Mouse (Mus musculus) intestine, postnatal 0 days (tissue): ENCODE measurements at regions not wholly inside any gene's neighbourhood (a gene's known extent, or its start where the extent isn't known, plus 50 kb on each side); places are given as distances from the start of the nearest gene placed in this dataset.

Experiments
- ATAC-seq: fragments of 200-750 bp; cut with Nextera tagmentation; 2 replicates; pipeline ENCODE4 v1.8.0; 2017; ENCODE audit warnings: mild to moderate bottlenecking, moderate TSS enrichment, moderate library complexity
- H3K27ac ChIP-seq: fragments of 300-500 bp; sonication (generic); 2 replicates; pipeline ENCODE4 v1.5.1; 2014; ENCODE audit warnings: mild to moderate bottlenecking, low read depth, low read length, moderate library complexity
- H3K27me3 ChIP-seq: fragments of 300-500 bp; sonication (generic); replicated peaks from 2 replicates; pipeline ENCODE4 v1.6.1; 2014; ENCODE audit warnings: low read length, mixed read lengths; ENCODE audit not compliant: control insufficient read depth, insufficient read depth
- H3K36me3 ChIP-seq: fragments of 300-500 bp; sonication (generic); 2 replicates; pipeline ENCODE4 v1.6.1; 2014; ENCODE audit warnings: mild to moderate bottlenecking, moderate library complexity; ENCODE audit not compliant: control insufficient read depth, insufficient read depth
- H3K4me1 ChIP-seq: fragments of 300-500 bp; sonication (generic); replicated peaks from 2 replicates; pipeline ENCODE4 v1.6.1; 2014; ENCODE audit warnings: antibody characterized with exemption, low read length, mixed read lengths; ENCODE audit not compliant: control insufficient read depth, insufficient read depth
- H3K4me2 ChIP-seq: fragments of 300-500 bp; sonication (generic); replicated peaks from 2 replicates; pipeline ENCODE4 v1.6.1; 2014; ENCODE audit warnings: low read depth, mild to moderate bottlenecking, moderate library complexity
- H3K4me3 ChIP-seq: fragments of 300-500 bp; sonication (generic); 2 replicates; pipeline ENCODE4 v1.5.1; 2014; ENCODE audit warnings: low read depth, low read length
- H3K9ac ChIP-seq: fragments of 300-500 bp; sonication (generic); 2 replicates; pipeline ENCODE4 v1.6.1; 2014; ENCODE audit warnings: mild to moderate bottlenecking, low read depth, low read length
- H3K9me3 ChIP-seq: fragments of 300-500 bp; sonication (generic); 2 replicates; pipeline ENCODE4 v1.6.1; 2016; ENCODE audit warnings: mixed run types; ENCODE audit not compliant: control insufficient read depth
- CTCF ChIP-seq: sonication (generic); IDR thresholded peaks from 2 replicates; pipeline ENCODE4 v1.5.1; 2016; ENCODE audit warnings: low read depth, mild to moderate bottlenecking, control low read depth, antibody characterized with exemption, moderate library complexity
- WGBS: fragments of 180-500 bp; shearing (Covaris S2); extraction: QIAGEN DNeasy Blood & Tissue Kit; methylation state at CpG from one replicate; pipeline ENCODE4 v1.1.7; 2014; 5-methylcytosine and 5-hydroxymethylcytosine counted together

- no peaks in the 10 kb centered on the region for H3K4me1 ChIP-seq
- H3K27ac ChIP-seq = no peak overlapping the region
- H3K4me3 ChIP-seq = no peak overlapping the region
- H3K4me2 ChIP-seq = no peak overlapping the region
- no peaks in the 10 kb centered on the region for H3K36me3 ChIP-seq
- no peak for TF ChIP-seq CTCF
- H3K9me3 ChIP-seq = no peaks in the 10 kb centered on the region
- no peak overlapping the region for H3K9ac ChIP-seq
- no peaks in the 10 kb centered on the region for H3K27me3 ChIP-seq
- 85% methylated on average over 8 of the region's 8 CpGs for WGBS
- ATAC-seq = no peak
Measured at GRCm38 (mm10) chr2:166508656-166509420, 204.8 kb downstream of the Prex1 start.

- Histone ChIP-seq H3K4me1 (no peaks in the 10 kb centered on the region), H3K27me3 (no peaks in the 10 kb centered on the region), H3K4me2 (no peak overlapping the region), H3K9me3 (no peaks in the 10 kb centered on the region), H3K4me3 (no peak overlapping the region), H3K36me3 (no peaks in the 10 kb centered on the region), H3K27ac (no peak overlapping the region), H3K9ac (no peak overlapping the region)
- 44% methylated on average over 9 of the region's 9 CpGs for WGBS
- ATAC-seq = no peak
- TF ChIP-seq CTCF = no peak
Measured at GRCm38 (mm10) chr2:166505309-166505708, 208.3 kb downstream of the Prex1 start.

- H3K27ac ChIP-seq = no peak overlapping the region
- no peak for TF ChIP-seq CTCF
- no peaks in the 10 kb centered on the region for H3K9me3 ChIP-seq
- 85% methylated on average over 6 of the region's 6 CpGs for WGBS
- ATAC-seq = no peak
- no peaks in the 10 kb centered on the region for H3K4me1 ChIP-seq
- H3K27me3 ChIP-seq = no peaks in the 10 kb centered on the region
- no peak overlapping the region for H3K9ac ChIP-seq
- no peaks in the 10 kb centered on the region for H3K36me3 ChIP-seq
- H3K4me3 ChIP-seq = no peak overlapping the region
- no peak overlapping the region for H3K4me2 ChIP-seq
Measured at GRCm38 (mm10) chr2:166503666-166504065, 210.0 kb downstream of the Prex1 start.

GRCm38 (mm10) chr2:166492895-166493294 lies 220.7 kb downstream of the Prex1 start:
- Histone ChIP-seq H3K9ac (no peak overlapping the region), H3K4me2 (no peak overlapping the region), H3K27ac (no peak overlapping the region), H3K4me3 (no peak overlapping the region), H3K36me3 (no peaks in the 10 kb centered on the region), H3K4me1 (no peaks in the 10 kb centered on the region), H3K9me3 (no peaks in the 10 kb centered on the region), H3K27me3 (no peaks in the 10 kb centered on the region)
- ATAC-seq = peak; percentile 48; the same call in 1 of the 2 replicates
- 76% methylated on average over 12 of the region's 12 CpGs for WGBS
- TF ChIP-seq CTCF = no peak

GRCm38 (mm10) chr2:166492421-166492820 lies 221.2 kb downstream of the Prex1 start:
- Histone ChIP-seq H3K9ac (no peak overlapping the region), H3K4me2 (no peak overlapping the region), H3K27me3 (no peaks in the 10 kb centered on the region), H3K27ac (no peak overlapping the region), H3K36me3 (no peaks in the 10 kb centered on the region), H3K9me3 (no peaks in the 10 kb centered on the region), H3K4me3 (no peak overlapping the region), H3K4me1 (no peaks in the 10 kb centered on the region)
- WGBS = 45% methylated on average over 12 of the region's 12 CpGs
- TF ChIP-seq CTCF = no peak
- peak; percentile 53 for ATAC-seq

GRCm38 (mm10) chr2:166491861-166492260 lies 221.8 kb downstream of the Prex1 start:
- Histone ChIP-seq H3K27ac (no peak overlapping the region), H3K4me2 (no peak overlapping the region), H3K4me3 (no peak overlapping the region)

More at GRCm38 (mm10) chr2:166491861-166492260, 221.8 kb downstream of the Prex1 start:
- no peaks in the 10 kb centered on the region for H3K27me3 ChIP-seq
- no peak for TF ChIP-seq CTCF
- no peak overlapping the region for H3K9ac ChIP-seq
- WGBS = 76% methylated on average over 6 of the region's 6 CpGs
- ATAC-seq = no peak
- H3K9me3 ChIP-seq = no peaks in the 10 kb centered on the region
- H3K36me3 ChIP-seq = no peaks in the 10 kb centered on the region
- no peaks in the 10 kb centered on the region for H3K4me1 ChIP-seq
